Mouse (Mus musculus): ENCODE results near the gene Zmat5.

Gene Zmat5

GRCm38 (mm10) chr11:4721728-4722127, 17.2 kb downstream of the Zmat5 start:
- in situ Hi-C loops (cut with MboI; ENCODE audit: low pct_unique_long_range_greater_than_20kb in 1 of 2, low sequenced_read_pairs in 2 of 2, unreplicated experiment in 1 of 2): no loop called here

GRCm38 (mm10) chr11:4729603-4730002, 25.1 kb downstream of the Zmat5 start:
- in situ Hi-C loops (cut with MboI; ENCODE audit: low pct_unique_long_range_greater_than_20kb in 1 of 2, low sequenced_read_pairs in 2 of 2, unreplicated experiment in 1 of 2): no loop called here

- in situ Hi-C loops (cut with MboI; ENCODE audit: low pct_unique_long_range_greater_than_20kb in 1 of 2, low sequenced_read_pairs in 2 of 2, unreplicated experiment in 1 of 2): no loop called here
Observed at GRCm38 (mm10) chr11:4730096-4730495, 25.6 kb downstream of the Zmat5 start.

GRCm38 (mm10) chr11:4730913-4731312, 26.4 kb downstream of the Zmat5 start:
- in situ Hi-C loops (cut with MboI; ENCODE audit: low pct_unique_long_range_greater_than_20kb in 1 of 2, low sequenced_read_pairs in 2 of 2, unreplicated experiment in 1 of 2): no loop called here

- in situ Hi-C loops (cut with MboI; ENCODE audit: low pct_unique_long_range_greater_than_20kb in 1 of 2, low sequenced_read_pairs in 2 of 2, unreplicated experiment in 1 of 2): no loop called here
Observed at GRCm38 (mm10) chr11:4731781-4732180, 27.3 kb downstream of the Zmat5 start.

GRCm38 (mm10) chr11:4734179-4734578, 29.7 kb downstream of the Zmat5 start:
- in situ Hi-C loops (cut with MboI; ENCODE audit: low pct_unique_long_range_greater_than_20kb in 1 of 2, low sequenced_read_pairs in 2 of 2, unreplicated experiment in 1 of 2): no loop called here

- in situ Hi-C loops (cut with MboI; ENCODE audit: low pct_unique_long_range_greater_than_20kb in 1 of 2, low sequenced_read_pairs in 2 of 2, unreplicated experiment in 1 of 2): no loop called here
Observed at GRCm38 (mm10) chr11:4736355-4736754, 31.9 kb downstream of the Zmat5 start.

- in situ Hi-C loops (cut with MboI; ENCODE audit: low pct_unique_long_range_greater_than_20kb in 1 of 2, low sequenced_read_pairs in 2 of 2, unreplicated experiment in 1 of 2): no loop called here
Observed at GRCm38 (mm10) chr11:4737682-4738081, 33.2 kb downstream of the Zmat5 start.

GRCm38 (mm10) chr11:4738719-4739118, 34.2 kb downstream of the Zmat5 start:
- in situ Hi-C loops (cut with MboI; ENCODE audit: low pct_unique_long_range_greater_than_20kb in 1 of 2, low sequenced_read_pairs in 2 of 2, unreplicated experiment in 1 of 2): no loop called here

GRCm38 (mm10) chr11:4740785-4741184, 36.3 kb downstream of the Zmat5 start:
- in situ Hi-C loops (cut with MboI; ENCODE audit: low pct_unique_long_range_greater_than_20kb in 1 of 2, low sequenced_read_pairs in 2 of 2, unreplicated experiment in 1 of 2): no loop called here

GRCm38 (mm10) chr11:4744691-4745090, 40.2 kb downstream of the Zmat5 start:
- in situ Hi-C loops (cut with MboI; ENCODE audit: low pct_unique_long_range_greater_than_20kb in 1 of 2, low sequenced_read_pairs in 2 of 2, unreplicated experiment in 1 of 2): no loop called here

GRCm38 (mm10) chr11:4745969-4746368, 41.5 kb downstream of the Zmat5 start:
- in situ Hi-C loops (cut with MboI; ENCODE audit: low pct_unique_long_range_greater_than_20kb in 1 of 2, low sequenced_read_pairs in 2 of 2, unreplicated experiment in 1 of 2): no loop called here

- in situ Hi-C loops (cut with MboI; ENCODE audit: low pct_unique_long_range_greater_than_20kb in 1 of 2, low sequenced_read_pairs in 2 of 2, unreplicated experiment in 1 of 2): no loop called here
Observed at GRCm38 (mm10) chr11:4746733-4747132, 42.3 kb downstream of the Zmat5 start, which contains the start of gene Cabp7. TSS of gene Cabp7 (minus strand) at chr11:4746778.

GRCm38 (mm10) chr11:4747285-4747684, 42.8 kb downstream of the Zmat5 start:
- in situ Hi-C loops (cut with MboI; ENCODE audit: low pct_unique_long_range_greater_than_20kb in 1 of 2, low sequenced_read_pairs in 2 of 2, unreplicated experiment in 1 of 2): no loop called here

GRCm38 (mm10) chr11:4750263-4750662, 45.8 kb downstream of the Zmat5 start:
- in situ Hi-C loops (cut with MboI; ENCODE audit: low pct_unique_long_range_greater_than_20kb in 1 of 2, low sequenced_read_pairs in 2 of 2, unreplicated experiment in 1 of 2): no loop called here

GRCm38 (mm10) chr11:4752836-4753235, 48.4 kb downstream of the Zmat5 start:
- in situ Hi-C loops (cut with MboI; ENCODE audit: low pct_unique_long_range_greater_than_20kb in 1 of 2, low sequenced_read_pairs in 2 of 2, unreplicated experiment in 1 of 2): no loop called here

GRCm38 (mm10) chr11:4754036-4754435, 49.6 kb downstream of the Zmat5 start:
- in situ Hi-C loops (cut with MboI; ENCODE audit: low pct_unique_long_range_greater_than_20kb in 1 of 2, low sequenced_read_pairs in 2 of 2, unreplicated experiment in 1 of 2): no loop called here

- in situ Hi-C loops (cut with MboI; ENCODE audit: low pct_unique_long_range_greater_than_20kb in 1 of 2, low sequenced_read_pairs in 2 of 2, unreplicated experiment in 1 of 2): no loop called here
Observed at GRCm38 (mm10) chr11:4754867-4755266, 50.4 kb downstream of the Zmat5 start.

GRCm38 (mm10) chr11:4756460-4756859, 52.0 kb downstream of the Zmat5 start:
- in situ Hi-C loops (cut with MboI; ENCODE audit: low pct_unique_long_range_greater_than_20kb in 1 of 2, low sequenced_read_pairs in 2 of 2, unreplicated experiment in 1 of 2): no loop called here

- in situ Hi-C loops (cut with MboI; ENCODE audit: low pct_unique_long_range_greater_than_20kb in 1 of 2, low sequenced_read_pairs in 2 of 2, unreplicated experiment in 1 of 2): no loop called here
Observed at GRCm38 (mm10) chr11:4756984-4757788, 52.7 kb downstream of the Zmat5 start.

Data from mouse embryonic stem cell (cell line).